Comparison of ENCODE assay signal across 9 mouse cellular contexts in the genomic region with DNA sequence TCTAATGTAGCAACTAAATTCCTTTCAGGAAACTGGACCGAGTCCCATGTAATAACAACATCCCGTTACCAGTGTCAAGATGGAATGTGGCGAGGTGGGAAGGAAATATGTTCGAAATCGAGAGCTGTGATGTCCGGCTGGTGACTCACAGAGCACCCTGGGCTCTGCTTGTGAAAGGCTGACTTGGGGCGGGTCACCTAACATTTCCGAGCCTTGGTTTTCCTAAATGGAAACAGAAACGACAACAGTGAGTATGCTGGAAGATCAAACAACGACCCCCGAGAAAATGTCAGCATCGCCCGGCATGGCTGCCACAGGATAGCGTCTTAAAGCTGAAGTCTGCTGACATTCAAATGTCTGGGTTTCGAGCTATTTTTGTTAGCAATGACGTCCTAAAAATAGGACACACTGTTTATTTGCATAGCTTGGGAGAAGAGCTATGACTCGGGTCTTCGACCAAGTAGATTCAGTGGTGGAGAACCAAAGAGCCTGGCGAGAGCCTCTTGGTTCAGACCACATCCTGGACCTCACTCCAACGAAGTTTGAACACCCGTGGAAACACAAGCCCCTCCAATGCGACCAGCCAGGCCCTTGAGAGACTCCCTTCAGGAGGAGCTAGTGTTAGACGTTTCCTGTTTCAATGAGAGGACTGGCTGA. TPM values are rescaled to one million over a fixed set of nuclear protein-coding genes. Genes with fewer than 3 reads are reported as not detected.
DNase-seq lines count a peak whose midpoint lies in the region; ATAC-seq and TF ChIP-seq lines count a peak whose summit lies in the region.
"Had no signal": no experiment of that assay in that cellular context is flagged by ENCODE, and none has a peak within 500 bp of the region (broad histone marks: within the 10 kb centered on the region; RNA-seq: fewer than 3 reads in every experiment).

No protein-coding gene starts in this region.

- H3K9me3 ChIP-seq in embryonic facial prominence, embryonic 11.5 days (replicated peaks; ENCODE audit: control insufficient read depth, low read length) = no peaks in the 10 kb centered on the region
- no peaks in the 10 kb centered on the region for H3K9me3 ChIP-seq in embryonic facial prominence, embryonic 10.5 days
- no peaks in the 10 kb centered on the region for H3K9me3 ChIP-seq in intestine, postnatal 0 days (ENCODE audit: control insufficient read depth)

- H3K4me1 ChIP-seq in embryonic facial prominence, embryonic 11.5 days (ENCODE audit: control insufficient read depth, insufficient read depth, low read length) = no peaks in the 10 kb centered on the region
- peaks cover under 1% of the 10 kb centered on the region; the same call in 1 of the 2 replicates for H3K4me1 ChIP-seq in embryonic facial prominence, embryonic 10.5 days
- H3K4me1 ChIP-seq in intestine, postnatal 0 days (replicated peaks; ENCODE audit: control insufficient read depth, insufficient read depth, low read length) = no peaks in the 10 kb centered on the region

- H3K4me3 ChIP-seq in embryonic facial prominence, embryonic 11.5 days (ENCODE audit: low read depth, low read length) = no peak overlapping the region
- no peak overlapping the region for H3K4me3 ChIP-seq in embryonic facial prominence, embryonic 10.5 days
- no peak overlapping the region for H3K4me3 ChIP-seq in intestine, postnatal 0 days (ENCODE audit: low read depth, low read length)

- WGBS in embryonic facial prominence, embryonic 11.5 days = 57% methylated on average over 23 of the region's 23 CpGs
- WGBS in embryonic facial prominence, embryonic 10.5 days = 73% methylated on average over 23 of the region's 23 CpGs
- 57% methylated on average over 23 of the region's 23 CpGs for WGBS in intestine, postnatal 0 days

- no peaks in the 10 kb centered on the region for H3K27me3 ChIP-seq in embryonic facial prominence, embryonic 11.5 days (ENCODE audit: control insufficient read depth, insufficient read depth, low read length)
- H3K27me3 ChIP-seq in embryonic facial prominence, embryonic 10.5 days (replicated peaks; ENCODE audit: low read depth, poor library complexity, severe bottlenecking) = 0 out of 2 replicates have a peak, but pooled peaks cover under 1% of the 10 kb centered on the region
- H3K27me3 ChIP-seq in intestine, postnatal 0 days (replicated peaks; ENCODE audit: control insufficient read depth, insufficient read depth, low read length) = no peaks in the 10 kb centered on the region

- DNase-seq in embryonic facial prominence, embryonic 11.5 days (ENCODE audit: low spot score) = peak; percentile 23
- no peak for DNase-seq in embryonic facial prominence, embryonic 10.5 days (ENCODE audit: low spot score)
- peak; percentile 44 for DNase-seq in gastrocnemius, postnatal 25 days
- DNase-seq in lung, postnatal 36 days = peak; percentile 93
- DNase-seq in cerebellum, postnatal 14 days = no peak
- DNase-seq in thymus, postnatal 4 days = no peak
- DNase-seq in left cerebral cortex, adult 8-10 months (ENCODE audit: low spot score in 2 of 2) = no peak
- DNase-seq: right cerebral cortex, postnatal 14 days had no signal

- no peaks in the 10 kb centered on the region for H3K36me3 ChIP-seq in embryonic facial prominence, embryonic 11.5 days (replicated peaks; ENCODE audit: control insufficient read depth, insufficient read depth, low read depth, low read length)
- H3K36me3 ChIP-seq in embryonic facial prominence, embryonic 10.5 days (replicated peaks) = no peaks in the 10 kb centered on the region
- H3K36me3 ChIP-seq in intestine, postnatal 0 days (ENCODE audit: control insufficient read depth, insufficient read depth) = no peaks in the 10 kb centered on the region

- TF ChIP-seq CTCF in intestine, postnatal 0 days (IDR thresholded peaks at IDR 0.05; ENCODE audit: low read depth) = no peak

- no peak overlapping the region for H3K9ac ChIP-seq in embryonic facial prominence, embryonic 11.5 days (replicated peaks; ENCODE audit: low read length)
- H3K9ac ChIP-seq in intestine, postnatal 0 days (ENCODE audit: low read depth, low read length) = no peak overlapping the region

- no peak overlapping the region for H3K27ac ChIP-seq in embryonic facial prominence, embryonic 11.5 days (replicated peaks; ENCODE audit: low read depth, low read length)
- H3K27ac ChIP-seq in embryonic facial prominence, embryonic 10.5 days (replicated peaks) = no peak overlapping the region
- peak overlapping the region; percentile 54; the same call in 1 of the 2 replicates for H3K27ac ChIP-seq in intestine, postnatal 0 days (ENCODE audit: low read depth, low read length)

- no peak overlapping the region for H3K4me2 ChIP-seq in embryonic facial prominence, embryonic 11.5 days (ENCODE audit: low read depth, low read length)
- peak overlapping the region; percentile 41 for H3K4me2 ChIP-seq in intestine, postnatal 0 days (replicated peaks; ENCODE audit: low read depth)

- no peak for ATAC-seq in embryonic facial prominence, embryonic 11.5 days (replicated peaks; ENCODE audit: insufficient number of reproducible peaks, low FRiP score, low TSS enrichment, low read depth)
- ATAC-seq in intestine, postnatal 0 days = no peak

RNA-seq across cellular contexts. Expression of gene Socs2, which starts 28.0 kb away (rescaled TPM):
- polyA plus RNA-seq in embryonic facial prominence, embryonic 11.5 days (2014; fragmentation: Nextera tagmentation; extraction: Ambion mirVana) = 50.5 and 56.3 TPM in 2 replicates
- polyA plus RNA-seq in embryonic facial prominence, embryonic 10.5 days (2016; fragmentation: Nextera tagmentation; extraction: Ambion mirVana) = 36.1 and 46.7 TPM in 2 replicates
- 10 to 100 TPM in 1 of 2 experiments, 1 to 10 TPM in 1; 5.0 to 12.4 TPM for total RNA-seq in gastrocnemius, postnatal 25 days (2021)
- 158 and 160 TPM in 2 replicates for polyA plus RNA-seq in intestine, postnatal 0 days (2015; fragmentation: Nextera tagmentation; extraction: Ambion mirVana)
- total RNA-seq in left cerebral cortex, adult 8-10 months (2022) = 10 to 100 TPM; 26.5 to 29.7 (median 27.7) TPM

Comparison
In these comparisons a context has a peak if more than half of its experiments do, and no peak if none do; other contexts are left out.
1. DNase-seq: peak in embryonic facial prominence, embryonic 11.5 days (single experiment), gastrocnemius, postnatal 25 days (single experiment) and lung, postnatal 36 days (single experiment); none in embryonic facial prominence, embryonic 10.5 days (single experiment), cerebellum, postnatal 14 days (0 of 2), thymus, postnatal 4 days (single experiment) and left cerebral cortex, adult 8-10 months (0 of 2).